In the genomic region with DNA sequence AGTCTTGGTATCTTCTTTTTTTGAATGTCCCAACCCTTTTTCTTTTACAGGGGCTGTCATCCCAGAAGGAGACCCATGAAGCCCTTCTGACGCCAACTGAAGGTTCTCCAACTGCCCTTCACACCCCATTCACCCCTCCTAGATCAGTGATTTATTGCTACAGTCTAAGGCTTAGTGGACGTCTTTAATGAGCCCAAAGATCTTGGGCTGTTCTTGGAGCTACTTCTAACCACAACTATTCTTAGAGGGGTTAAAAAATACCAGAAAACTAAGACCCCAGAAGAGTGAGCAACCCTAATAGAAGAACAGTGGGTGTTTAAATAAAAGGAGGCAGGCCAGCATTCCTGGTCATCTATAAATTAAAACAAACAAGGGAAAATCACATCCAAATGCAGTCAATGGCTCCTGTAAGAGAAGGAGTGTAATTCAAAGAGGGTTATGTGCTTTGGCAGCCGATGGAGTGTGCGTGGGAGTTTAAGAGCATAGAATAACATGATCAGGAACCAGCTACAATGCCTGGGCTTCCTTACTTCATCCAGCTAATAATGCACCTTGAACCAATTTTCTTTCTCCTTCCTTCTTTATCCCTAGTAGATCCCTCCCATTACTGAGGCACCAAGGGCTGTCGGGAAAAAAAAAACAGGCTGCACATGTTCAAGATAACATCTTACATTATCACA, we compare ENCODE assay signal across 21 mouse cellular contexts.
DNase-seq lines count a peak whose midpoint lies in the region; ATAC-seq and TF ChIP-seq lines count a peak whose summit lies in the region.
"Had no signal": no experiment of that assay in that cellular context is flagged by ENCODE, and none has a peak within 500 bp of the region (broad histone marks: within the 10 kb centered on the region; RNA-seq: fewer than 3 reads in every experiment).

No protein-coding gene starts in this region.

- no peak for DNase-seq in kidney, postnatal 36 days
- DNase-seq in kidney, postnatal 4 days = peak; percentile 43 to 55
- no peak for DNase-seq in kidney, postnatal 25 days
- no peak for DNase-seq in ovary, postnatal 14 days (ENCODE audit: low spot score)
- DNase-seq in natural killer cell, adult 2 months (ENCODE audit: low spot score in 2 of 2) = no peak
- DNase-seq: adrenal gland, adult 8-10 months; adrenal gland, postnatal 36 days; cerebellum, adult 2 months; cerebellum, postnatal 10 days; gastrocnemius, postnatal 10 days; heart, adult 2 months; heart, postnatal 4 days had no signal

- H3K36me3 ChIP-seq in kidney, embryonic 14.5 days (ENCODE audit: control insufficient read depth, insufficient read depth, low read length) = no peaks in the 10 kb centered on the region
- H3K36me3 ChIP-seq in limb, embryonic 15.5 days = no peaks in the 10 kb centered on the region
- H3K36me3 ChIP-seq: embryonic facial prominence, embryonic 15.5 days; forebrain, embryonic 12.5 days; heart, embryonic 12.5 days; hindbrain, embryonic 12.5 days had no signal

- TF ChIP-seq POLR2A in embryonic fibroblast, embryonic 13.5 days (IDR thresholded peaks at IDR 0.05; ENCODE audit: low read depth, low read length) = peak; percentile 11; the same call in 1 of the 2 replicates

- H3K27me3 ChIP-seq in kidney, embryonic 14.5 days (ENCODE audit: control insufficient read depth, insufficient read depth, low read length) = no peaks in the 10 kb centered on the region
- no peaks in the 10 kb centered on the region for H3K27me3 ChIP-seq in limb, embryonic 15.5 days
- H3K27me3 ChIP-seq: embryonic facial prominence, embryonic 15.5 days; forebrain, embryonic 12.5 days; heart, embryonic 12.5 days; hindbrain, embryonic 12.5 days had no signal

- no peak overlapping the region; the same call in 1 of the 2 replicates for H3K27ac ChIP-seq in kidney, embryonic 14.5 days (ENCODE audit: low read depth, low read length)
- peak overlapping the region; percentile 97 for H3K27ac ChIP-seq in embryonic fibroblast, embryonic 13.5 days (ENCODE audit: insufficient read depth, low read length)
- peak overlapping the region; percentile 43; the same call in 1 of the 2 replicates for H3K27ac ChIP-seq in limb, embryonic 15.5 days
- H3K27ac ChIP-seq: embryonic facial prominence, embryonic 15.5 days; forebrain, embryonic 12.5 days; heart, adult 2 months; hindbrain, embryonic 12.5 days had no signal

- H3K9me3 ChIP-seq in kidney, embryonic 14.5 days (ENCODE audit: control insufficient read depth, low read length) = no peaks in the 10 kb centered on the region
- no peaks in the 10 kb centered on the region for H3K9me3 ChIP-seq in limb, embryonic 15.5 days
- H3K9me3 ChIP-seq: embryonic facial prominence, embryonic 15.5 days; forebrain, embryonic 12.5 days; heart, embryonic 12.5 days; hindbrain, embryonic 12.5 days had no signal

- no peak for TF ChIP-seq CTCF in embryonic fibroblast, embryonic 13.5 days (IDR thresholded peaks at IDR 0.05; ENCODE audit: borderline replicate concordance, insufficient read depth, low read length)

- no peak overlapping the region for H3K4me2 ChIP-seq in kidney, embryonic 14.5 days (replicated peaks; ENCODE audit: low read depth, low read length)
- no peak overlapping the region for H3K4me2 ChIP-seq in limb, embryonic 15.5 days
- H3K4me2 ChIP-seq: embryonic facial prominence, embryonic 15.5 days; forebrain, embryonic 12.5 days; heart, embryonic 12.5 days; hindbrain, embryonic 12.5 days had no signal

- H3K4me1 ChIP-seq in kidney, embryonic 14.5 days (ENCODE audit: control insufficient read depth, insufficient read depth, low read length) = peaks cover 3% of the 10 kb centered on the region; the same call in 1 of the 2 replicates
- peaks cover 5% of the 10 kb centered on the region for H3K4me1 ChIP-seq in embryonic fibroblast, embryonic 13.5 days (ENCODE audit: control insufficient read depth, insufficient read depth, low read length)
- peaks cover 15% of the 10 kb centered on the region for H3K4me1 ChIP-seq in limb, embryonic 15.5 days
- H3K4me1 ChIP-seq: forebrain, embryonic 12.5 days; hindbrain, embryonic 12.5 days had no signal

- 14% methylated on average over 5 of the region's 5 CpGs for WGBS in kidney, embryonic 14.5 days
- 28% methylated on average over 5 of the region's 5 CpGs for WGBS in limb, embryonic 15.5 days

- ATAC-seq in kidney, embryonic 14.5 days (ENCODE audit: low FRiP score, low TSS enrichment) = peak; percentile 66; the same call in 1 of the 2 replicates
- 0 out of 2 replicates have a peak, but pooled peaks have one; percentile 40 for ATAC-seq in limb, embryonic 15.5 days (ENCODE audit: insufficient number of reproducible peaks, low FRiP score, low TSS enrichment, low read depth)
- ATAC-seq: forebrain, embryonic 16.5 days; hindbrain, embryonic 16.5 days had no signal

- no peak overlapping the region for H3K9ac ChIP-seq in kidney, embryonic 14.5 days (ENCODE audit: low read depth, low read length)
- no peak overlapping the region for H3K9ac ChIP-seq in limb, embryonic 15.5 days
- H3K9ac ChIP-seq: embryonic facial prominence, embryonic 15.5 days; forebrain, embryonic 12.5 days; heart, embryonic 12.5 days; hindbrain, embryonic 12.5 days had no signal

- no peak overlapping the region for H3K4me3 ChIP-seq in kidney, embryonic 14.5 days (ENCODE audit: low read length)
- H3K4me3 ChIP-seq in embryonic fibroblast, embryonic 13.5 days (ENCODE audit: insufficient read depth, low read length) = no peak overlapping the region
- H3K4me3 ChIP-seq in limb, embryonic 15.5 days = no peak overlapping the region
- H3K4me3 ChIP-seq: embryonic facial prominence, embryonic 15.5 days; forebrain, embryonic 12.5 days; heart, adult 2 months; heart, embryonic 12.5 days; hindbrain, embryonic 12.5 days had no signal

Comparison
In these comparisons a context has a peak if more than half of its experiments do, and no peak if none do; other contexts are left out.
1. DNase-seq: peak in kidney, postnatal 4 days (2 of 2); none in kidney, postnatal 36 days (0 of 2), kidney, postnatal 25 days (0 of 2), ovary, postnatal 14 days (single experiment) and natural killer cell, adult 2 months (0 of 2).